Mouse (Mus musculus) forebrain, embryonic 12.5 days (tissue): ENCODE measurements around the gene Mcur1. TPM values are rescaled to one million over a fixed set of nuclear protein-coding genes. Genes with fewer than 3 reads are reported as not detected.

Experiments
- ATAC-seq: fragments of 200-750 bp; cut with Nextera tagmentation; 2 replicates; pipeline ENCODE4 v1.8.0; 2017; ENCODE audit warnings: moderate TSS enrichment; ENCODE audit not compliant: low FRiP score
- H3K27ac ChIP-seq: fragments of 300-500 bp; sonication (generic); 2 replicates; pipeline ENCODE4 v1.5.1; 2016; ENCODE audit warnings: mild to moderate bottlenecking
- H3K27me3 ChIP-seq: fragments of 300-500 bp; sonication (generic); 2 replicates; pipeline ENCODE4 v1.6.1; 2016; ENCODE audit warnings: mild to moderate bottlenecking
- H3K36me3 ChIP-seq: fragments of 300-500 bp; sonication (generic); replicated peaks from 2 replicates; pipeline ENCODE4 v1.6.1; 2016; ENCODE audit warnings: mild to moderate bottlenecking
- H3K4me1 ChIP-seq: fragments of 300-500 bp; sonication (generic); 2 replicates; pipeline ENCODE4 v1.6.1; 2016
- H3K4me2 ChIP-seq: fragments of 300-500 bp; sonication (generic); 2 replicates; pipeline ENCODE4 v1.6.1; 2016; ENCODE audit warnings: mild to moderate bottlenecking, moderate library complexity
- H3K4me3 ChIP-seq: fragments of 300-500 bp; sonication (generic); replicated peaks from 2 replicates; pipeline ENCODE4 v1.5.1; 2016; ENCODE audit warnings: mild to moderate bottlenecking
- H3K9ac ChIP-seq: fragments of 300-500 bp; sonication (generic); 2 replicates; pipeline ENCODE4 v1.6.1; 2016; ENCODE audit warnings: mild to moderate bottlenecking
- H3K9me3 ChIP-seq: fragments of 300-500 bp; sonication (generic); 2 replicates; pipeline ENCODE4 v1.6.1; 2016
- WGBS: fragments of 180-500 bp; shearing (Covaris S2); methylation state at CpG from one replicate; pipeline ENCODE4 v1.1.7; 2016; 5-methylcytosine and 5-hydroxymethylcytosine counted together
- polyA plus RNA-seq: library from polyadenylated mRNA; unstranded; fragments of >200 nt; fragmentation: Nextera tagmentation; extraction: Ambion mirVana; gene quantifications from 2 replicates; pipeline ENCODE4 v1.2.1, GENCODE M21; 2016

The Mcur1 gene
- polyA plus RNA-seq, 1 experiment from 2014 or later: 11.8 TPM

GRCm38 (mm10) chr13:43540205-43540815 is 19.7 kb downstream of the Mcur1 start:
- Histone ChIP-seq H3K4me2 (no peak overlapping the region), H3K4me1 (peaks cover 15% of the 10 kb centered on the region), H3K36me3 (peaks cover 10% of the 10 kb centered on the region; the same call in 1 of the 2 replicates), H3K4me3 (no peak overlapping the region), H3K9ac (no peak overlapping the region), H3K9me3 (no peaks in the 10 kb centered on the region), H3K27ac (peak overlapping the region; percentile 37; the same call in 1 of the 2 replicates), H3K27me3 (no peaks in the 10 kb centered on the region)
- ATAC-seq: no peak
- WGBS: 80% methylated on average over 14 of the region's 14 CpGs

GRCm38 (mm10) chr13:43539409-43539808 is 20.6 kb downstream of the Mcur1 start:
- peaks cover 7% of the 10 kb centered on the region; the same call in 1 of the 2 replicates for H3K36me3 ChIP-seq
- H3K9ac ChIP-seq: no peak overlapping the region
- WGBS: 91% methylated on average over 3 of the region's 3 CpGs
- no peak for ATAC-seq
- no peaks in the 10 kb centered on the region for H3K27me3 ChIP-seq
- H3K4me2 ChIP-seq: no peak overlapping the region
- no peaks in the 10 kb centered on the region for H3K9me3 ChIP-seq
- H3K4me3 ChIP-seq: no peak overlapping the region
- H3K27ac ChIP-seq: no peak overlapping the region
- peaks cover 15% of the 10 kb centered on the region for H3K4me1 ChIP-seq

GRCm38 (mm10) chr13:43537854-43538253 is 22.1 kb downstream of the Mcur1 start:
- H3K4me1 ChIP-seq: peaks cover 24% of the 10 kb centered on the region
- no peaks in the 10 kb centered on the region for H3K9me3 ChIP-seq
- no peaks in the 10 kb centered on the region for H3K27me3 ChIP-seq
- H3K4me3 ChIP-seq: no peak overlapping the region
- 70% methylated on average over 6 of the region's 6 CpGs for WGBS
- ATAC-seq: no peak
- no peak overlapping the region for H3K27ac ChIP-seq
- no peaks in the 10 kb centered on the region for H3K36me3 ChIP-seq
- H3K9ac ChIP-seq: no peak overlapping the region
- no peak overlapping the region for H3K4me2 ChIP-seq

GRCm38 (mm10) chr13:43534015-43534414 is 26.0 kb downstream of the Mcur1 start:
- no peak overlapping the region for H3K27ac ChIP-seq
- 75% methylated on average over 4 of the region's 4 CpGs for WGBS
- H3K4me2 ChIP-seq: no peak overlapping the region
- H3K4me3 ChIP-seq: no peak overlapping the region
- H3K36me3 ChIP-seq: no peaks in the 10 kb centered on the region
- no peaks in the 10 kb centered on the region for H3K9me3 ChIP-seq
- peaks cover 6% of the 10 kb centered on the region; the same call in 1 of the 2 replicates for H3K27me3 ChIP-seq
- H3K9ac ChIP-seq: no peak overlapping the region
- ATAC-seq: no peak
- H3K4me1 ChIP-seq: peaks cover 42% of the 10 kb centered on the region

- Histone ChIP-seq H3K4me3 (peak overlapping the region; percentile 11; the same call in 1 of the 2 replicates), H3K27me3 (peaks cover 16% of the 10 kb centered on the region; the same call in 1 of the 2 replicates), H3K36me3 (no peaks in the 10 kb centered on the region), H3K4me1 (peaks cover 42% of the 10 kb centered on the region), H3K27ac (peak overlapping the region; percentile 95), H3K9ac (no peak overlapping the region; the same call in 1 of the 2 replicates), H3K4me2 (peak overlapping the region; percentile 43), H3K9me3 (0 out of 2 replicates have a peak, but pooled peaks cover 4% of the 10 kb centered on the region)
- peak; percentile 94 for ATAC-seq
- WGBS: 3% methylated on average over 13 of the region's 13 CpGs
These were observed 28.9 kb downstream of the Mcur1 start for GRCm38 (mm10) chr13:43530832-43531693.

- Histone ChIP-seq H3K9me3 (0 out of 2 replicates have a peak, but pooled peaks cover 4% of the 10 kb centered on the region), H3K27me3 (peaks cover 16% of the 10 kb centered on the region; the same call in 1 of the 2 replicates), H3K4me3 (no peak overlapping the region), H3K36me3 (no peaks in the 10 kb centered on the region), H3K27ac (peak overlapping the region; percentile 95), H3K4me1 (peaks cover 49% of the 10 kb centered on the region), H3K9ac (no peak overlapping the region; the same call in 1 of the 2 replicates), H3K4me2 (peak overlapping the region; percentile 43)
- no peak for ATAC-seq
- WGBS: 44% methylated on average over 14 of the region's 14 CpGs
These were observed 29.7 kb downstream of the Mcur1 start for GRCm38 (mm10) chr13:43530129-43530831.

- H3K9me3 ChIP-seq: peaks cover 9% of the 10 kb centered on the region; the same call in 1 of the 2 replicates
- 83% methylated on average over 5 of the region's 5 CpGs for WGBS
- no peak overlapping the region for H3K27ac ChIP-seq
These were observed 33.7 kb downstream of the Mcur1 start for GRCm38 (mm10) chr13:43526289-43526688.

GRCm38 (mm10) chr13:43525363-43526134 is 34.4 kb downstream of the Mcur1 start:
- Histone ChIP-seq H3K9ac (no peak overlapping the region), H3K27ac (peak overlapping the region; percentile 60)

More at GRCm38 (mm10) chr13:43526289-43526688, 33.7 kb downstream of the Mcur1 start:
- ATAC-seq: no peak
- H3K4me3 ChIP-seq: no peak overlapping the region
- no peak overlapping the region for H3K4me2 ChIP-seq
- H3K4me1 ChIP-seq: peaks cover 43% of the 10 kb centered on the region
- H3K36me3 ChIP-seq: no peaks in the 10 kb centered on the region
- H3K9ac ChIP-seq: no peak overlapping the region
- peaks cover 16% of the 10 kb centered on the region; the same call in 1 of the 2 replicates for H3K27me3 ChIP-seq

GRCm38 (mm10) chr13:43524491-43525362 is 35.3 kb downstream of the Mcur1 start:
- WGBS: 60% methylated on average over 16 of the region's 16 CpGs
- Histone ChIP-seq H3K4me1 (peaks cover 27% of the 10 kb centered on the region), H3K9ac (no peak overlapping the region), H3K36me3 (no peaks in the 10 kb centered on the region), H3K4me2 (no peak overlapping the region), H3K4me3 (no peak overlapping the region), H3K9me3 (peaks cover 9% of the 10 kb centered on the region; the same call in 1 of the 2 replicates), H3K27ac (peak overlapping the region; percentile 60), H3K27me3 (peaks cover 22% of the 10 kb centered on the region; the same call in 1 of the 2 replicates)
- ATAC-seq: peak; percentile 70

More at GRCm38 (mm10) chr13:43525363-43526134, 34.4 kb downstream of the Mcur1 start:
- H3K9me3 ChIP-seq: peaks cover 9% of the 10 kb centered on the region; the same call in 1 of the 2 replicates
- no peaks in the 10 kb centered on the region for H3K36me3 ChIP-seq
- 0 out of 2 replicates have a peak overlapping the region, but pooled peaks have one; percentile 17 for H3K4me2 ChIP-seq
- H3K4me3 ChIP-seq: no peak overlapping the region
- WGBS: 44% methylated on average over 16 of the region's 16 CpGs
- ATAC-seq: 0 out of 2 replicates have a peak, but pooled peaks have one; percentile 40
- peaks cover 35% of the 10 kb centered on the region for H3K4me1 ChIP-seq
- H3K27me3 ChIP-seq: peaks cover 19% of the 10 kb centered on the region; the same call in 1 of the 2 replicates

GRCm38 (mm10) chr13:43523906-43524480 is 36.0 kb downstream of the Mcur1 start:
- no peak for ATAC-seq
- WGBS: 48% methylated on average over 7 of the region's 7 CpGs

More at GRCm38 (mm10) chr13:43523906-43524480, 36.0 kb downstream of the Mcur1 start:
- Histone ChIP-seq H3K27me3 (peaks cover 16% of the 10 kb centered on the region; the same call in 1 of the 2 replicates), H3K4me3 (no peak overlapping the region), H3K4me1 (peaks cover 24% of the 10 kb centered on the region), H3K36me3 (no peaks in the 10 kb centered on the region), H3K9ac (no peak overlapping the region), H3K4me2 (no peak overlapping the region), H3K27ac (no peak overlapping the region), H3K9me3 (peaks cover 9% of the 10 kb centered on the region; the same call in 1 of the 2 replicates)
